Mouse (Mus musculus): ENCODE measurements around the gene Cd300ld5. TPM values are rescaled to one million over a fixed set of nuclear protein-coding genes. Genes with fewer than 3 reads are reported as not detected.

Cd300ld5 gene
- polyA plus RNA-seq, 1 experiment from 2014 or later = not detected

DNA sequence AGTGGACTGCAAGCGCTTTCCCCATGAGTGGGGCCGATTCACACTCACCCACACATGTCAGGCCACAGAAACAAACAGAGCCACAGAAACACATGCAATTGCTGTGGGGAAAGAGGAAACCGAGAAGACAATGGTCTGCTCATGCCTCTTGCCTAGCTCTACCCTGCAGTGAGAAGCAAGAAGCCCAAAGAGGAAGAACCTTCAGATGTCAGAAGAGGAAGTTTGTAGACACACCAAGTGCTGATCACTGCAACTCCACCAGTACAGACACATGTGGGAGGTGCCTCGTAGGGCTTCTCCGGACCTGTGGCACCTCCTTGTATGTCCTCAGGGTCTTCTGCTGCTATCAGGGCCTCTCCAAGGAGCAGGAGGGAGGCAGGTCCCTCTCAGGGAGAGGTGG lies 33.5 kb downstream of the Cd300ld5 start:
- WGBS = 89% methylated on average over 5 of the region's 5 CpGs
- Histone ChIP-seq H3K27me3 (ENCODE audit: low read depth, poor library complexity, severe bottlenecking) (peaks cover 5% of the 10 kb centered on the region; the same call in 1 of the 2 replicates), H3K9me3 (replicated peaks) (no peaks in the 10 kb centered on the region), H3K4me1 (no peaks in the 10 kb centered on the region), H3K36me3 (no peaks in the 10 kb centered on the region), H3K4me3 (no peak overlapping the region), H3K27ac (no peak overlapping the region)
- no peak for DNase-seq (ENCODE audit: low spot score)

DNA sequence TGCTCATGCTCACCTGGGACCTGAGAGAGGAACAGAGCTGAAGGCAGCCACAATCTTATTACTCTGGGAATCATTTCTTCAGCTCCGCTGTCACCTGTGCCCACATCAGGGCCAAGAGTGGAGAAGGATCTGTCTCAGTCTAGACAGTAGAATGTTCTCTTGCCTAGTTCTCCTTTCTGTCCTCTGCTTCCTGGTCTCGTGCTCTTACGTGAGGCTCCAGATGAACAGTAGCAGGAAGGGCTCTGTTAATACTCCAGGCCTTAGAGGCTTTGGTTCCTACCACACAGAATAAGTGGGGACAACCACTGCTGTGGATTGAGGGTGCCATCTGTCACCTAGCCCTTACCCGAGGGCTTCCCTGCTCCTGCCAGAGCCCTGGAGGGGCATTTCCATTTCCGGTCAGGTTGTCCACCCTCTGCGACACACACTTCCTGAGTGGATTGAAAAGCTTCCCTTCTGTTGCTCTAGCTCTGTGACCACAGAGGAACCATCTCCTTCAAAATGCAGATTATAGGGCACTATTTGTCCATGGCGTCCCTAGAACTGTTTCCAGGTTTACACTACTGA lies 36.0 kb downstream of the Cd300ld5 start, which contains the start of gene Cd300c2:
TSS of gene Cd300c2 (minus strand) at position 407 of the 567 bp plus-strand sequence.
- WGBS = 89% methylated on average over 7 of the region's 7 CpGs

DNA sequence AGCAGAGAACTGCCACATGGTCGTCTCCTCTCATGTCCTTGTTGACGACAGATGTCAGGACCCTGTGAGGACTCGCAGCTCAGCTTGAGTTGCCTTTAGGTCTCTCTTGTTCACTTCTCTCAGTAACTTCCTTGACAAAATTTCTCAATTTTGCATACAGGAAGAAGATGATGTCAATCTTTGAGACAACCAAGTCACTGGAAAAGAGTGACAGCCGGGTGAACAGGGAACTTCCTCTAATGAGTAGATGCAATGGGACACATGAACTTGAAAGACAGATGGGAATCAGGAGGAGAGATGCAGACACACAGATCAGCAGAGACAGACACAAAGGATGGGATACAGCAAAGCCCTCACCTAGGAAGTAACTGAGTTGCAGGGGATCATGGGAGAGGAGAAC lies 47.8 kb downstream of the Cd300ld5 start, which contains the start of gene Cd300ld:
TSS of gene Cd300ld (minus strand) at position 130 of the 400 bp plus-strand sequence.
- no peak for DNase-seq (ENCODE audit: low spot score)
- H3K4me1 ChIP-seq = no peaks in the 10 kb centered on the region
- 82% methylated on average over 4 of the region's 4 CpGs for WGBS
- no peaks in the 10 kb centered on the region for H3K27me3 ChIP-seq (ENCODE audit: low read depth, poor library complexity, severe bottlenecking)
- H3K9me3 ChIP-seq (replicated peaks) = no peaks in the 10 kb centered on the region
- H3K4me3 ChIP-seq = no peak within 1 kb of the TSS
- H3K27ac ChIP-seq = no peak within 1 kb of the TSS
- H3K36me3 ChIP-seq = no peaks in the 10 kb centered on the region

More for the DNA sequence above, 36.0 kb downstream of the Cd300ld5 start, which contains the start of gene Cd300c2:
- Histone ChIP-seq H3K4me3 (no peak within 1 kb of the TSS), H3K9me3 (replicated peaks) (no peaks in the 10 kb centered on the region), H3K27ac (no peak within 1 kb of the TSS), H3K27me3 (ENCODE audit: low read depth, poor library complexity, severe bottlenecking) (peaks cover 8% of the 10 kb centered on the region; the same call in 1 of the 2 replicates), H3K36me3 (no peaks in the 10 kb centered on the region), H3K4me1 (no peaks in the 10 kb centered on the region)
- no peak for DNase-seq (ENCODE audit: low spot score)

DNA sequence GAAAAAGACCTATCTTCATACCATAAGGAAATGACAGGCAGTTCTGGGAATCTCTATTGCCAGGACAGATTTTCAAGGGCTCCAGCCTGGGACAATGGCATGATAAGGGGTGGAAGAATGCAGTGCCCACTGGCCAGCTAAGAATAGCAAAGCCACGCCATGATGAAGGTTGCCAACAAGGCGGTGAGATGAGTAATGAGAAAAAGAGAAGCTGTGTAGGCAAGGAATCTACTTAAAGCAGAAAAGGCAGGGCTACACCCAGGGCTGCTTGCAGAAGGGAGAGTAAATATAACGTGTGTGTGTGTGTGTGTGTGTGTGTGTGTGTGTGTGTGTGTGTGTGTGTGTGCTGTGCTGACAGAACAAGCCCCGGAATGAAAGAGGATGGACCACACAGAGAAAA lies 55.7 kb downstream of the Cd300ld5 start:
- no peaks in the 10 kb centered on the region for H3K27me3 ChIP-seq (ENCODE audit: low read depth, poor library complexity, severe bottlenecking)
- DNase-seq (ENCODE audit: low spot score) = no peak
- WGBS = 84% methylated on average over 4 of the region's 4 CpGs

More for the DNA sequence above, 55.7 kb downstream of the Cd300ld5 start:
- no peak overlapping the region for H3K4me3 ChIP-seq
- no peaks in the 10 kb centered on the region for H3K4me1 ChIP-seq
- peaks cover 6% of the 10 kb centered on the region; the same call in 1 of the 2 replicates for H3K9me3 ChIP-seq (replicated peaks)
- H3K36me3 ChIP-seq = no peaks in the 10 kb centered on the region
- H3K27ac ChIP-seq = no peak overlapping the region

Other genes with a start within 250 kb of the Cd300ld5 start
- 0.14 TPM in 1 of 2 replicates, not detected in the other for gene Btbd17, start 241.8 kb downstream of the Cd300ld5 start, polyA plus RNA-seq (2016; fragmentation: Nextera tagmentation; extraction: Ambion mirVana)
- not detected in 2 replicates for gene Gpr142, start 238.8 kb downstream of the Cd300ld5 start, polyA plus RNA-seq (2016; fragmentation: Nextera tagmentation; extraction: Ambion mirVana)
- 40.7 and 50.1 TPM in 2 replicates for gene Gprc5c, start 186.6 kb downstream of the Cd300ld5 start, polyA plus RNA-seq (2016; fragmentation: Nextera tagmentation; extraction: Ambion mirVana)
- 0.49 and 0.67 TPM in 2 replicates for gene Cd300a, start 147.7 kb downstream of the Cd300ld5 start, polyA plus RNA-seq (2016; fragmentation: Nextera tagmentation; extraction: Ambion mirVana)
- not detected in 2 replicates for gene Cd300lb, start 103.4 kb downstream of the Cd300ld5 start, polyA plus RNA-seq (2016; fragmentation: Nextera tagmentation; extraction: Ambion mirVana)
- gene Cd300c, start 68.6 kb downstream of the Cd300ld5 start, polyA plus RNA-seq (2016; fragmentation: Nextera tagmentation; extraction: Ambion mirVana) = not detected in 2 replicates
- not detected in 2 replicates for gene Cd300ld, start 47.8 kb downstream of the Cd300ld5 start, polyA plus RNA-seq (2016; fragmentation: Nextera tagmentation; extraction: Ambion mirVana)
- 0.51 TPM in 1 of 2 replicates, not detected in the other for gene Cd300c2, start 35.9 kb downstream of the Cd300ld5 start, polyA plus RNA-seq (2016; fragmentation: Nextera tagmentation; extraction: Ambion mirVana)
- not detected in 2 replicates for gene Cd300ld2, start 21.6 kb downstream of the Cd300ld5 start, polyA plus RNA-seq (2016; fragmentation: Nextera tagmentation; extraction: Ambion mirVana)
- not detected in 2 replicates for gene Cd300ld4, start 10.8 kb downstream of the Cd300ld5 start, polyA plus RNA-seq (2016; fragmentation: Nextera tagmentation; extraction: Ambion mirVana)
- gene Cd300ld3, start 10.6 kb upstream of the Cd300ld5 start, polyA plus RNA-seq (2016; fragmentation: Nextera tagmentation; extraction: Ambion mirVana) = not detected in 2 replicates
- not detected in 2 replicates for gene Cd300e, start 24.4 kb upstream of the Cd300ld5 start, polyA plus RNA-seq (2016; fragmentation: Nextera tagmentation; extraction: Ambion mirVana)
- gene Rab37, start 53.7 kb upstream of the Cd300ld5 start, polyA plus RNA-seq (2016; fragmentation: Nextera tagmentation; extraction: Ambion mirVana) = 0.95 and 1.8 TPM in 2 replicates
- gene Cd300lf, start 96.2 kb upstream of the Cd300ld5 start, polyA plus RNA-seq (2016; fragmentation: Nextera tagmentation; extraction: Ambion mirVana) = 0.06 TPM in 1 of 2 replicates, not detected in the other
- gene Slc9a3r1, start 125.6 kb upstream of the Cd300ld5 start, polyA plus RNA-seq (2016; fragmentation: Nextera tagmentation; extraction: Ambion mirVana) = 30.7 and 32.2 TPM in 2 replicates
- 9.1 and 9.8 TPM in 2 replicates for gene Tmem104, start 149.7 kb upstream of the Cd300ld5 start, polyA plus RNA-seq (2016; fragmentation: Nextera tagmentation; extraction: Ambion mirVana)
- 15.6 and 22.7 TPM in 2 replicates for gene Nat9, start 150.1 kb upstream of the Cd300ld5 start, polyA plus RNA-seq (2016; fragmentation: Nextera tagmentation; extraction: Ambion mirVana)
- gene Grin2c, start 229.5 kb upstream of the Cd300ld5 start, polyA plus RNA-seq (2016; fragmentation: Nextera tagmentation; extraction: Ambion mirVana) = 0.11 and 0.34 TPM in 2 replicates
- 18.2 and 19.3 TPM in 2 replicates for gene Fdxr, start 239.3 kb upstream of the Cd300ld5 start, polyA plus RNA-seq (2016; fragmentation: Nextera tagmentation; extraction: Ambion mirVana)